Mouse (Mus musculus): ENCODE results near the gene Tcea3.

Gene Tcea3

GRCm38 (mm10) chr4:136247729-136248463 lies at the start of gene Tcea3:
Gene Tcea3, plus strand, starts transcription at chr4:136247729.
- DNase-seq (ENCODE audit: low read depth, low spot score) = no peak

- no peak for DNase-seq (ENCODE audit: low read depth, low spot score)
Measured at GRCm38 (mm10) chr4:136198846-136199245, 48.7 kb upstream of the Tcea3 start.

- DNase-seq (ENCODE audit: low read depth, low spot score) = peak; percentile 64
Measured at GRCm38 (mm10) chr4:136199562-136200292, 47.8 kb upstream of the Tcea3 start.

- peak; percentile 86 for DNase-seq (ENCODE audit: low read depth, low spot score)
Measured at GRCm38 (mm10) chr4:136202509-136202908, 45.0 kb upstream of the Tcea3 start.

GRCm38 (mm10) chr4:136204775-136205174 lies 42.8 kb upstream of the Tcea3 start:
- DNase-seq (ENCODE audit: low read depth, low spot score) = no peak

- peak; percentile 94 for DNase-seq (ENCODE audit: low read depth, low spot score)
Measured at GRCm38 (mm10) chr4:136206033-136206893, 41.3 kb upstream of the Tcea3 start, which contains the start of gene Asap3. Gene Asap3, plus strand, starts transcription at chr4:136206365.

- no peak for DNase-seq (ENCODE audit: low read depth, low spot score)
Measured at GRCm38 (mm10) chr4:136206943-136207342, 40.6 kb upstream of the Tcea3 start.

- no peak for DNase-seq (ENCODE audit: low read depth, low spot score)
Measured at GRCm38 (mm10) chr4:136210931-136211330, 36.6 kb upstream of the Tcea3 start.

- no peak for DNase-seq (ENCODE audit: low read depth, low spot score)
Measured at GRCm38 (mm10) chr4:136213629-136214028, 33.9 kb upstream of the Tcea3 start.

GRCm38 (mm10) chr4:136214828-136215227 lies 32.7 kb upstream of the Tcea3 start:
- no peak for DNase-seq (ENCODE audit: low read depth, low spot score)

- no peak for DNase-seq (ENCODE audit: low read depth, low spot score)
Measured at GRCm38 (mm10) chr4:136215576-136215975, 32.0 kb upstream of the Tcea3 start.

GRCm38 (mm10) chr4:136217063-136217462 lies 30.5 kb upstream of the Tcea3 start:
- no peak for DNase-seq (ENCODE audit: low read depth, low spot score)

- DNase-seq (ENCODE audit: low read depth, low spot score) = no peak
Measured at GRCm38 (mm10) chr4:136218595-136219214, 28.8 kb upstream of the Tcea3 start.

- DNase-seq (ENCODE audit: low read depth, low spot score) = peak; percentile 62
Measured at GRCm38 (mm10) chr4:136220133-136220775, 27.3 kb upstream of the Tcea3 start.

GRCm38 (mm10) chr4:136223549-136224239 lies 23.8 kb upstream of the Tcea3 start:
- peak; percentile 52 for DNase-seq (ENCODE audit: low read depth, low spot score)

GRCm38 (mm10) chr4:136224240-136224559 lies 23.3 kb upstream of the Tcea3 start:
- DNase-seq (ENCODE audit: low read depth, low spot score) = no peak

GRCm38 (mm10) chr4:136224677-136225460 lies 22.7 kb upstream of the Tcea3 start:
- no peak for DNase-seq (ENCODE audit: low read depth, low spot score)

GRCm38 (mm10) chr4:136227408-136227807 lies 20.1 kb upstream of the Tcea3 start:
- DNase-seq (ENCODE audit: low read depth, low spot score) = no peak

GRCm38 (mm10) chr4:136228640-136229039 lies 18.9 kb upstream of the Tcea3 start:
- no peak for DNase-seq (ENCODE audit: low read depth, low spot score)

- no peak for DNase-seq (ENCODE audit: low read depth, low spot score)
Measured at GRCm38 (mm10) chr4:136238669-136239068, 8.9 kb upstream of the Tcea3 start.
